Mouse (Mus musculus): Measurements from ENCODE around the gene Galnt6. TPM values are rescaled to one million over a fixed set of nuclear protein-coding genes. Genes with fewer than 3 reads are reported as not detected.

Galnt6 gene
- polyA plus RNA-seq, 1 experiment from 2014 or later = 0.27 TPM

DNA sequence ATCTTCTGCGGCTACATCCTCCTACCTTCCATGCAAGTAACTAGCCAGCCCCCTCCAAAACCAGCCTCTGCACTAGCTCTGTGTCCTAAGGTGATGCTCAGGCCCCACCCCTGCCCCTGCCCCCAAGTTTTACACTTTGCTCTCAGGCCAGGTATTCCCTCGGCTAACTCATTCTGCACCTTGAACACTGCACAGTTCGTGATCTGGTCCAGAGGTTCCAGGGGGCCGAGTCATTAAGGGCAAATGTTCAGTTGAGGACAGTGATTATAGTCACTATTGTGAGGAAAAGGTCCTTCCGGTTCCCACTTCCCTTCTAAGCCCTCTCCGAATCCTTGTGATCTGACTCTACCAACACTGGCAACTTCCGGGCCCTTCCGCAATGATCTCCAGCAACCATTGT is 14.7 kb downstream of the Galnt6 start:
- H3K27ac ChIP-seq (replicated peaks) = no peak overlapping the region
- no peaks in the 10 kb centered on the region for H3K4me1 ChIP-seq
- H3K27me3 ChIP-seq = no peaks in the 10 kb centered on the region
- no peak overlapping the region for H3K9ac ChIP-seq (replicated peaks)
- no peak overlapping the region for H3K4me2 ChIP-seq (replicated peaks)
- H3K4me3 ChIP-seq = no peak overlapping the region
- H3K36me3 ChIP-seq = no peaks in the 10 kb centered on the region
- no peak for ATAC-seq (replicated peaks)
- 91% methylated on average over 8 of the region's 8 CpGs for WGBS
- no peaks in the 10 kb centered on the region for H3K9me3 ChIP-seq

- no peak for ATAC-seq (replicated peaks)
- Histone ChIP-seq H3K36me3 (no peaks in the 10 kb centered on the region), H3K4me2 (replicated peaks) (no peak overlapping the region), H3K4me3 (no peak overlapping the region), H3K9me3 (no peaks in the 10 kb centered on the region), H3K27ac (replicated peaks) (no peak overlapping the region), H3K27me3 (no peaks in the 10 kb centered on the region), H3K9ac (replicated peaks) (no peak overlapping the region), H3K4me1 (no peaks in the 10 kb centered on the region)
- 72% methylated on average over 6 of the region's 6 CpGs for WGBS
Observed at GRCm38 (mm10) chr15:100710838-100711237, 18.3 kb downstream of the Galnt6 start.

DNA sequence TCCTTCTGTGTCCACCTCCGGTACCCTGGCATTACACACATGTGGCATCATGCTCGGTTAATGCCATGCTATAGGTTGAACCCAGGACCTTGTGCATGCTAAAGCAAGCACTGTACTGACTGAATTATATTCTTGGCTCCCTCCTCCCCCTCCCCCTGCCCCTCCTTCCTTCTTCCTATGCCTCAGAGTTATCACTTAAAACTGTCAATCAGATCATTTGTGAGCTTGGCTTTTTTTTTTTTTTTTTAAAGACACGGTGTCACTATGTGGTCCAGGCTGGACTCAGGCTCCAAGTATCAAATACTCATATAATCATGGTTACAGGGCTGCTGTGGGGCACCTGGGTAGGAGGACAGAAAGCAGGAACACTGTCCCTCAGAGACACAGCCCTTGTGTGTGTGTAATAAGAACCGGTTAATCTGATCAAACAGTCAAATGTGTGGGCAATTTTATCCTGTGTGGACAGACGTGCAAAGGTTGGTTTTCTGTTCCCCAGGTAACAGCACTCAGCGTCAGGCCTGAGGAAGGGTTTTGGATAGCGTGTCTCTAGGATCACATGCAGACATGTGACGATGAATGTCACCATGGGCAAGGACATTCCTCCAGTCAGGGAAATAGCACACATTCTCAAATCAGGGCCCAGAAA is 20.6 kb downstream of the Galnt6 start:
- Histone ChIP-seq H3K4me3 (no peak overlapping the region), H3K9me3 (no peaks in the 10 kb centered on the region), H3K4me1 (peaks cover 5% of the 10 kb centered on the region; the same call in 1 of the 2 replicates), H3K36me3 (no peaks in the 10 kb centered on the region), H3K27me3 (peaks cover 5% of the 10 kb centered on the region; the same call in 1 of the 2 replicates), H3K27ac (replicated peaks) (no peak overlapping the region), H3K4me2 (replicated peaks) (no peak overlapping the region), H3K9ac (replicated peaks) (no peak overlapping the region)
- ATAC-seq (replicated peaks) = no peak
- 81% methylated on average over 8 of the region's 8 CpGs for WGBS

- Histone ChIP-seq H3K27ac (replicated peaks) (no peak overlapping the region), H3K4me2 (replicated peaks) (no peak overlapping the region), H3K36me3 (no peaks in the 10 kb centered on the region), H3K9ac (replicated peaks) (no peak overlapping the region), H3K4me1 (peaks cover 5% of the 10 kb centered on the region; the same call in 1 of the 2 replicates), H3K9me3 (no peaks in the 10 kb centered on the region), H3K27me3 (peaks cover 5% of the 10 kb centered on the region; the same call in 1 of the 2 replicates), H3K4me3 (no peak overlapping the region)
- ATAC-seq (replicated peaks) = no peak
- WGBS = 73% methylated on average over 8 of the region's 8 CpGs
Observed at GRCm38 (mm10) chr15:100706226-100706625, 22.9 kb downstream of the Galnt6 start.

DNA sequence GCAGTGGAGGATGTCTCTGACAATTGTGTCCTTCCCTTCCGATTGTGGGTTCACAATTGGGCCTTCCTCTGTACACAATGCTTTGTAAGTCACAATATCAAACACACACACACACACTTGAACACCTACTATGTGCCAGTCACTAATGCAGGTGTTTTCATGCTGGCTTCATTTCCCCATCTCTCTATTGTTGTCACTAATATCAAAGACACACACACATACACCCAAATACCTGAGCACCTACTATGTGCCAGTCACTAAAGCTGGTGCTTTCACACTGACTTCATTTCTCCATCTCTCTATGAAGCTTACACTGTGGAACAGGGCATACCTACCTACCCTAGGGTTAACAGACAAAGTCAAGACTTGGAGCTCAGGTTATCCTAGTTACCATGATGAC is 23.8 kb downstream of the Galnt6 start:
- Histone ChIP-seq H3K4me1 (peaks cover 5% of the 10 kb centered on the region; the same call in 1 of the 2 replicates), H3K27me3 (peaks cover 5% of the 10 kb centered on the region; the same call in 1 of the 2 replicates), H3K9ac (replicated peaks) (no peak overlapping the region), H3K27ac (replicated peaks) (no peak overlapping the region), H3K4me3 (no peak overlapping the region), H3K36me3 (no peaks in the 10 kb centered on the region), H3K9me3 (no peaks in the 10 kb centered on the region), H3K4me2 (replicated peaks) (no peak overlapping the region)
- WGBS = 90% methylated on average over 1 of the region's 1 CpGs
- no peak for ATAC-seq (replicated peaks)

GRCm38 (mm10) chr15:100703913-100704312 is 25.3 kb downstream of the Galnt6 start:
- ATAC-seq (replicated peaks) = no peak

GRCm38 (mm10) chr15:100701856-100702255 is 27.3 kb downstream of the Galnt6 start:
- Histone ChIP-seq H3K4me1 (peaks cover 5% of the 10 kb centered on the region; the same call in 1 of the 2 replicates), H3K27me3 (peaks cover 5% of the 10 kb centered on the region; the same call in 1 of the 2 replicates), H3K9me3 (no peaks in the 10 kb centered on the region), H3K27ac (replicated peaks) (no peak overlapping the region), H3K9ac (replicated peaks) (no peak overlapping the region), H3K36me3 (no peaks in the 10 kb centered on the region), H3K4me2 (replicated peaks) (no peak overlapping the region), H3K4me3 (no peak overlapping the region)
- 80% methylated on average over 6 of the region's 6 CpGs for WGBS
- no peak for ATAC-seq (replicated peaks)

More at GRCm38 (mm10) chr15:100703913-100704312, 25.3 kb downstream of the Galnt6 start:
- no peak overlapping the region for H3K27ac ChIP-seq (replicated peaks)
- no peaks in the 10 kb centered on the region for H3K9me3 ChIP-seq
- H3K4me2 ChIP-seq (replicated peaks) = peak overlapping the region; percentile 10; the same call in 1 of the 2 replicates
- WGBS = 5% methylated on average over 17 of the region's 17 CpGs
- H3K4me3 ChIP-seq = no peak overlapping the region
- no peak overlapping the region; the same call in 1 of the 2 replicates for H3K9ac ChIP-seq (replicated peaks)
- peaks cover 5% of the 10 kb centered on the region; the same call in 1 of the 2 replicates for H3K4me1 ChIP-seq
- no peaks in the 10 kb centered on the region for H3K36me3 ChIP-seq
- H3K27me3 ChIP-seq = peaks cover 5% of the 10 kb centered on the region; the same call in 1 of the 2 replicates

- Histone ChIP-seq H3K9ac (replicated peaks) (no peak overlapping the region), H3K4me2 (replicated peaks) (no peak overlapping the region), H3K36me3 (no peaks in the 10 kb centered on the region), H3K27me3 (peaks cover 5% of the 10 kb centered on the region; the same call in 1 of the 2 replicates), H3K4me3 (no peak overlapping the region), H3K27ac (replicated peaks) (no peak overlapping the region), H3K9me3 (no peaks in the 10 kb centered on the region), H3K4me1 (peaks cover 5% of the 10 kb centered on the region; the same call in 1 of the 2 replicates)
- 63% methylated on average over 10 of the region's 10 CpGs for WGBS
- ATAC-seq (replicated peaks) = no peak
Observed at GRCm38 (mm10) chr15:100701108-100701507, 28.1 kb downstream of the Galnt6 start.

- WGBS = 70% methylated on average over 5 of the region's 5 CpGs
- Histone ChIP-seq H3K27me3 (peaks cover 5% of the 10 kb centered on the region; the same call in 1 of the 2 replicates), H3K9me3 (no peaks in the 10 kb centered on the region), H3K4me2 (replicated peaks) (no peak overlapping the region), H3K36me3 (no peaks in the 10 kb centered on the region), H3K9ac (replicated peaks) (no peak overlapping the region), H3K27ac (replicated peaks) (no peak overlapping the region), H3K4me1 (peaks cover 5% of the 10 kb centered on the region; the same call in 1 of the 2 replicates), H3K4me3 (no peak overlapping the region)
- ATAC-seq (replicated peaks) = no peak
Observed at GRCm38 (mm10) chr15:100700424-100700823, 28.8 kb downstream of the Galnt6 start.

- Histone ChIP-seq H3K9ac (replicated peaks) (no peak overlapping the region), H3K36me3 (no peaks in the 10 kb centered on the region), H3K4me1 (peaks cover 5% of the 10 kb centered on the region; the same call in 1 of the 2 replicates), H3K9me3 (no peaks in the 10 kb centered on the region), H3K4me2 (replicated peaks) (no peak overlapping the region), H3K27ac (replicated peaks) (no peak overlapping the region), H3K27me3 (peaks cover 5% of the 10 kb centered on the region; the same call in 1 of the 2 replicates), H3K4me3 (no peak overlapping the region)
- WGBS = 79% methylated on average over 6 of the region's 6 CpGs
- no peak for ATAC-seq (replicated peaks)
Observed at GRCm38 (mm10) chr15:100699386-100699785, 29.8 kb downstream of the Galnt6 start.

- Histone ChIP-seq H3K27ac (replicated peaks) (no peak overlapping the region), H3K4me1 (no peaks in the 10 kb centered on the region), H3K9me3 (no peaks in the 10 kb centered on the region), H3K9ac (replicated peaks) (no peak overlapping the region), H3K36me3 (no peaks in the 10 kb centered on the region), H3K27me3 (no peaks in the 10 kb centered on the region), H3K4me2 (replicated peaks) (no peak overlapping the region), H3K4me3 (no peak overlapping the region)
- WGBS = 84% methylated on average over 10 of the region's 10 CpGs
- ATAC-seq (replicated peaks) = no peak
Observed at GRCm38 (mm10) chr15:100698078-100698477, 31.1 kb downstream of the Galnt6 start.

DNA sequence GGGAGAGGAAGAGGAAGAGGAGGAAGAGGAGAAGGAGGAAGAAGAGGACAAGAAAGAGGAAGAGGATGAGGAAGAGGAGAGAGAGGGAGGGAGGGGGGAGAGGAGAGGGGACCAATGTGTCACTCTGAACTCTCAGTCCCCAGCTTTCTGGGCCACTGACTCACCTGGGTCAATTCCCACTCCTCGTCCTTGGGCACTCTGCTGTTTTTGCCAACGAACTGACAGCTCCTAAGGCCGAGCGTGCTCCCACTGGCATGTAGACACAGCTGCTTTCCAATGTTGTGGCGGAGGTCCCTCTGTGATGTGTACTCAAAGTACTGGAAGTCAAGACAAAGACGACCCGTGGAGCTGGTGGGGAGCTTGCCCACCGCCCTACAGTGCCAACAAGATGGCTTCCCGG is 34.8 kb downstream of the Galnt6 start:
- WGBS = 81% methylated on average over 9 of the region's 9 CpGs
- Histone ChIP-seq H3K9ac (replicated peaks) (no peak overlapping the region), H3K4me1 (no peaks in the 10 kb centered on the region), H3K36me3 (no peaks in the 10 kb centered on the region), H3K27ac (replicated peaks) (no peak overlapping the region), H3K27me3 (no peaks in the 10 kb centered on the region), H3K4me3 (no peak overlapping the region), H3K4me2 (replicated peaks) (no peak overlapping the region), H3K9me3 (peaks cover 10% of the 10 kb centered on the region)
- ATAC-seq (replicated peaks) = no peak

Data from forebrain, embryonic 15.5 days (tissue).